Mouse (Mus musculus): ENCODE data around the gene Specc1. TPM values are rescaled to one million over a fixed set of nuclear protein-coding genes. Genes with fewer than 3 reads are reported as not detected.
A peak's percentile ranks its signal among the peaks of the same experiment; 100 is the strongest.

The Specc1 gene
- polyA plus RNA-seq, 1 experiment from 2014 or later, result 10.9 TPM

DNA sequence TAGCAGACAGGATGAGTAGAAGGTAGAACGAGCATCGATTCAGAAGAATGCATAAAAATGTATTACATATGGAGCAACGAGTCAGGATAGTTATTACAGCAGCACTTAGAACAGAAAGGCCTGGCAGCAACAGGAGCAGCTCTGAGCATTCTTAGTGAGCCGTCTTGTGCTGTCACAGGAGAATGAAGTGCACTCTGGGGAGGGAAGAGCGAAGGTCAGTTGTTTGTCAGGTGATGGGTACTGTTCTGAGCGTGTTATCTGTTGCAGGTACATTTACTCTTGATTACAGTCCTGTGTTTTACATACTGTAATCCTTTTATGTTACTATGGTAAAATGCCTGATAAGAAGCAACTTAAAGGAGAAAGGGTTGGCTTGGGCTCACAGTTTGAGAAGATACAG lies 224.2 kb downstream of the Specc1 start:
- 89% methylated on average over 6 of the region's 6 CpGs for WGBS
- H3K4me1 ChIP-seq (replicated peaks), result no peaks in the 10 kb centered on the region
- no peaks in the 10 kb centered on the region for H3K36me3 ChIP-seq
- no peak overlapping the region for H3K27ac ChIP-seq
- no peaks in the 10 kb centered on the region for H3K9me3 ChIP-seq
- H3K9ac ChIP-seq, result no peak overlapping the region
- H3K27me3 ChIP-seq (replicated peaks), result no peaks in the 10 kb centered on the region
- ATAC-seq, result peak; percentile 53; the same call in 1 of the 2 replicates
- no peak overlapping the region for H3K4me2 ChIP-seq (replicated peaks)
- H3K4me3 ChIP-seq (replicated peaks), result no peak overlapping the region

DNA sequence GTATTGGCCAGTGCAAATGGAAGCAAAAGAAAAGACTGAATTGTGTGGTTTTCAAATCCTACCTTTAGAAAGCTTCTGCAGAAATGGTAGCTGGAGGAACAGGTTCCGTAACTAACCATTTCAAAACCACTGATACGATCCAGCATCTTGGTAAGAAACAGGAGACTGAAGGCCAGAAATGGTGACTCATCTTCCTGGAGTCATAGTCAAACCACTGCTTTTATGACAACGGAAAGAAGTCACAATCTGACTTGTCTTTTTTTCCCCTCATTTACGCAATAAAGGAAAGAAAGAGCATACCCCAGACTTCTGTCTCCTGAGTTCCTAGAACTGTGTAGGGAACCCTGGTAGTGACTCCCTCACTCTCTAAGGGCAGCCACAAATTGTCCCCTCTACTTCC lies 228.3 kb downstream of the Specc1 start:
- no peaks in the 10 kb centered on the region for H3K36me3 ChIP-seq
- H3K4me3 ChIP-seq (replicated peaks), result no peak overlapping the region
- WGBS, result 81% methylated on average over 4 of the region's 4 CpGs
- H3K27ac ChIP-seq, result no peak overlapping the region
- ATAC-seq, result no peak
- H3K9me3 ChIP-seq, result no peaks in the 10 kb centered on the region
- H3K4me1 ChIP-seq (replicated peaks), result no peaks in the 10 kb centered on the region
- no peak overlapping the region for H3K9ac ChIP-seq
- H3K4me2 ChIP-seq (replicated peaks), result no peak overlapping the region
- no peaks in the 10 kb centered on the region for H3K27me3 ChIP-seq (replicated peaks)

DNA sequence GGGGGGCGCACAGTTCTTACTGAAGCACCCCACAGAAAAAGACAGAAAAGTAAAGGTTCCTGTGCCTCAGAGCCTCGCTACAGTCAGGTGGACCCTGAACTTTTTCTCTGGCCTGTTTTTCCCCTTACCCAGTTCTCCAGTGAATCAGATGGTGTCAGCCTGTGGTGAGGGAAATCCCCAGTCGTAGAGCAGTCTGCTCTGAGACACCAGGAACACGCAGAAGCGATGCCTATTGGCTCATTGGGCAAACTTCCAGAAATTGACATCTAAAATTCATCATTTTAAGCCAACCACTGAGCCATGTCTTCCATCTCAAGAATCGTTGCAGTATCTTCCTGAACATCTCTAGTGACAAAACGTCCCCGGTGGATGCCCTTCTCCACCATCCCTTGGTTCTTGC lies 230.5 kb downstream of the Specc1 start:
- ATAC-seq, result no peak
- Histone ChIP-seq H3K4me1 (replicated peaks) (no peaks in the 10 kb centered on the region), H3K27me3 (replicated peaks) (no peaks in the 10 kb centered on the region), H3K4me2 (replicated peaks) (no peak overlapping the region), H3K36me3 (no peaks in the 10 kb centered on the region), H3K9me3 (no peaks in the 10 kb centered on the region), H3K9ac (no peak overlapping the region), H3K4me3 (replicated peaks) (no peak overlapping the region), H3K27ac (no peak overlapping the region)
- WGBS, result 84% methylated on average over 8 of the region's 8 CpGs

DNA sequence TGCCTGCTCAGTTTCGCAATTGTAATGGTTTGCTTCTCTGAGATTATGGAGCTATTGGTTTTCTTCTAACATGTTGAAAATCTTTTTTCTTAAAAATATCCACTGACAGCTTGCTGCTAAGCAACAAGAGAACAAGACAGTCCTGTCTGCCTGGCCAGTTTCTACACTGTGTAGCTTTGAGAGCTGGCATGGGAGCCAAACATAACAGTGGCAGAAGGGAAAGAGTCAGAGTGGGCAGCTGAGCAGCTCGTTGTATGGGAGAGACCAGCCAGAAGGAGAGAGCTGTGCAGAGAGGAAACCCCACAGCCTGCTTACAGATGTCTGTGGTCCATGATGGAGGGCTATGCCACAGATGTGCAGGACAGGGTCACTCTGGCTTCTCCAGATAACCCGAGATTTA lies 235.5 kb downstream of the Specc1 start:
- H3K9me3 ChIP-seq, result no peaks in the 10 kb centered on the region
- H3K4me3 ChIP-seq (replicated peaks), result no peak overlapping the region
- no peak overlapping the region for H3K9ac ChIP-seq
- no peak overlapping the region for H3K27ac ChIP-seq
- no peaks in the 10 kb centered on the region for H3K36me3 ChIP-seq
- WGBS, result 80% methylated on average over 3 of the region's 3 CpGs
- H3K27me3 ChIP-seq (replicated peaks), result no peaks in the 10 kb centered on the region
- H3K4me2 ChIP-seq (replicated peaks), result no peak overlapping the region
- ATAC-seq, result no peak
- no peaks in the 10 kb centered on the region for H3K4me1 ChIP-seq (replicated peaks)

DNA sequence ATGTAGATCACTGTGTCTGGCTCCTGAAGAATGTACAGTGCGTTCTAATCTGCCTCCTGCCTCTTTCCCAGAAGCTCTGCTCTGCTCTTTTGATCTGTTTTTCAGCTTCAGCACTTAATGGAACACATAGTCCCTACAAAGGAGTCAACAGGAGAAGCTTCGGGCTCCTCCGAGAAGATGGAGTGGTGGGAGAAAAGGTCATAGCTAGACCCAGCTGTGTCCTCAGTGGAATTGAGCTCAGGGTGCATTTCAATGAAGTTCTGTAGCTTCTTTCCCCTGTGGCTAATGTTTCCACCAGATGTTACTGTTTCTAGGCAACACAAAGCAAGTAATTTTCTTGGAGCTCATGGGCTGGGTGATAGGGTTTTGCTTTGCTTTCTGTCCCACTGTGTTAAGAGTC lies 236.6 kb downstream of the Specc1 start:
- WGBS, result 87% methylated on average over 3 of the region's 3 CpGs
- no peaks in the 10 kb centered on the region for H3K4me1 ChIP-seq (replicated peaks)
- no peak for ATAC-seq

DNA sequence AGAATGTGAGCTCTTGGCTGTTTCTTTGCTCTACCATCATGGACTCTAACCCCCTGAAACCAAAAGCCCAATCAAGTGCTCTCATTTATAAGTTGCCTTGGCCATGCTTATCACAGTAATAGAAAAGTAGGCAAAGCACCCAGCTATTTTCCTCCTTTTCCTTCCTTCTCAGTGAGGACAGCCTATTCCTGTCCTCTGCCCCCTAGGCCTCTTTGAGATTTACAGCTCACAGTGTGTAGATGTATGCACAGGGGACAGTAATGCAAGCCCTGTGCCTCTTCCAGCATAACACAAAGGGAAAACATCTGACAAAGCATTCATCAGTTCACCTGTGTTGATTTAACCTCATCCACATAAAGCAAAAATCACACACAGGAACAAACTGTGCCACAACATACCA lies 237.7 kb downstream of the Specc1 start:
- H3K9me3 ChIP-seq, result no peaks in the 10 kb centered on the region
- ATAC-seq, result no peak
- no peaks in the 10 kb centered on the region for H3K4me1 ChIP-seq (replicated peaks)
- no peak overlapping the region for H3K27ac ChIP-seq
- no peak overlapping the region for H3K4me2 ChIP-seq (replicated peaks)
- H3K4me3 ChIP-seq (replicated peaks), result no peak overlapping the region
- H3K36me3 ChIP-seq, result no peaks in the 10 kb centered on the region
- no peaks in the 10 kb centered on the region for H3K27me3 ChIP-seq (replicated peaks)
- H3K9ac ChIP-seq, result no peak overlapping the region

More for the DNA sequence above, 236.6 kb downstream of the Specc1 start:
- Histone ChIP-seq H3K4me2 (replicated peaks) (no peak overlapping the region), H3K27ac (no peak overlapping the region), H3K4me3 (replicated peaks) (no peak overlapping the region), H3K9me3 (no peaks in the 10 kb centered on the region), H3K36me3 (no peaks in the 10 kb centered on the region), H3K27me3 (replicated peaks) (no peaks in the 10 kb centered on the region), H3K9ac (no peak overlapping the region)

DNA sequence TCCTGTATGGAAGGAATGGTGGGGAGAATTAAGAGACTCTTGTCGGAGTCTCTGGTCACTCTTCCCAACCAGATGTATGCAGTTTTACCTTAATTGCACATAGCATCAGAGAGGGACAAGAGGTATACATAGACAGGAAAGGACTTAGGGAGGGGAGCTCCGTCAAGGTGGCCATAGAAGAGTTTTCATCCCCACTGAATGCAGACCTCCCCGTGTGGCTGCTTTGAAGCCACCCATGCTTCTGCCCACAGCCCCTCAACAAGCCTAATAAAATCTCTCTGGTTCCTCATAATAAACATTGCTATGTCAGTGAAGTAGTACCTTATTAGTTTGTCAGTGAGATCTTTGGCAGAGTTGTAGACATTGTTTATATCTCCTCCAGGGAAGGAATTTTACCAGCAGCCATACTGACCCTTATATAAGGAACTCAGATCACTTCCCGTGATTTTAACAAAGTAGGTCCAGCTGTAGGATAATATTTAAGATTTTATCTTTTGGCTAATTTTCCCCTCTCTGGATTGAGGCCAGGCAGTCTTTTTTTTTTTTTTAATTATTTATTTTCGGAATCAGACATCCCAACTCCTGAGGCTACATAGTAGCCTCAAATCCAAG lies 244.4 kb downstream of the Specc1 start:
- 49% methylated on average over 5 of the region's 5 CpGs for WGBS
- ATAC-seq, result no peak

DNA sequence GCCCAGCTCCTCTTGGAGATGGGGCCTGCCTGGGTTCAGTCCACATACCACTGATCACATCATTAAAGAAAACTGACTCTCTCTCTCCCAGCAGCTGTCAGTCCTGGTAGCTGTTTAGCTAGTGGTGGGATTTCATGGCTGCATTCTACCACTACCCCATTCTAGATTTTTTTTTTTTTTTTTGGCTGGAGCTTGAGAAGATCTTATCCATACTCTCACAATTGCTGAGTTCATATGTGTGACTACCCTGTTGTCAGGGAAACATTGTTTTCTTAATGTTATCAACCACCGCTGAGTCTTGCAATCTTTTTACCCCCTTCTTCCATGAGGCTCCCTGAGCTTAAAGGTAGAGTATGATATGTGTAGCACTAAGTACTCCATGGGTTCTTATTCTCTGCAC lies 246.1 kb downstream of the Specc1 start:
- no peaks in the 10 kb centered on the region for H3K27me3 ChIP-seq (replicated peaks)
- no peak overlapping the region for H3K9ac ChIP-seq
- ATAC-seq, result no peak
- no peaks in the 10 kb centered on the region; the same call in 1 of the 2 replicates for H3K4me1 ChIP-seq (replicated peaks)
- H3K27ac ChIP-seq, result no peak overlapping the region
- H3K36me3 ChIP-seq, result no peaks in the 10 kb centered on the region
- no peak overlapping the region for H3K4me3 ChIP-seq (replicated peaks)
- H3K9me3 ChIP-seq, result no peaks in the 10 kb centered on the region
- 81% methylated on average over 1 of the region's 1 CpGs for WGBS
- H3K4me2 ChIP-seq (replicated peaks), result no peak overlapping the region

More for the DNA sequence above, 244.4 kb downstream of the Specc1 start:
- H3K9me3 ChIP-seq, result no peaks in the 10 kb centered on the region
- H3K4me2 ChIP-seq (replicated peaks), result no peak overlapping the region
- H3K27me3 ChIP-seq (replicated peaks), result no peaks in the 10 kb centered on the region
- no peaks in the 10 kb centered on the region; the same call in 1 of the 2 replicates for H3K4me1 ChIP-seq (replicated peaks)
- no peak overlapping the region for H3K4me3 ChIP-seq (replicated peaks)
- H3K36me3 ChIP-seq, result no peaks in the 10 kb centered on the region
- H3K27ac ChIP-seq, result no peak overlapping the region
- no peak overlapping the region for H3K9ac ChIP-seq

DNA sequence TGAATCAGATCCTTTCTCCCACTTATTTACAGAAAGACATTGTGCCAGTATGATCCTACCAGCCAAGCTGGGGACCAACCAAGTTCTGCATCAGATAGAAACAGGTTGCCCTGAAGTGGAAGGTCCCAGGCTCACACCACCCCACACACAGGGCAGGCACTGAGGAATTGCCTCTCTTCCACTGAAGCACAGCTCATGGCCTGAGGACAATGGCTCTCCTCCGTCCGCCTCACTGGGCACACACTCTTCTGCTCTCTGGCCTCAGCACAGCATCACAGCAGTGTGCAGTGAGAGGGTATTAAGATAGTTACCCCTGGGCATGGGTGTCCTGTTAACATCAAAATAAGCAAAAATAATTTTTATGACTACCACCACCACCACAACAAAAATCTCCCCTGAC lies 252.5 kb downstream of the Specc1 start:
- WGBS, result 94% methylated on average over 2 of the region's 2 CpGs
- Histone ChIP-seq H3K9ac (no peak overlapping the region), H3K27me3 (replicated peaks) (no peaks in the 10 kb centered on the region), H3K4me3 (replicated peaks) (no peak overlapping the region), H3K36me3 (no peaks in the 10 kb centered on the region), H3K4me1 (replicated peaks) (0 out of 2 replicates have a peak, but pooled peaks cover 2% of the 10 kb centered on the region), H3K4me2 (replicated peaks) (no peak overlapping the region), H3K9me3 (no peaks in the 10 kb centered on the region), H3K27ac (no peak overlapping the region)
- ATAC-seq, result no peak

DNA sequence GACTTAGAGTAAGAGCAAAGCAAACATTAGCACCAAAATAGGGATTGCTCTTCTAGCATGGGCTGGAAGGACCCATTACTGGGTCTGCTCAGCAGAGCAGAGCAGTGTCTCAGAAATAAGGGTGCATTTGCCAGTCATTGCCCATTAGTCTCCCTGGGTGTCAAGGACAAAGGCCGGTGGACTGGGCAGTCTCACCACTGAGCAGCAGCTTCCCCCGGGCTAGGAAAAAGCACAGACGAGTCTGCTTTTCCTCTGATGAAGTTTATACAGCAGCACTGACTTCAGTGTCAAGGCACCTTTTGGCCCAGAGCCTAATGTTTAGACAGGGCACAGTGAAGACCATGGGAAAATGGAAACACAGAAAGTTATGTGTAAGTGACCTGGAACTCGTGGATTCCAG lies 253.3 kb downstream of the Specc1 start:
- Histone ChIP-seq H3K4me3 (replicated peaks) (no peak overlapping the region), H3K4me1 (replicated peaks) (0 out of 2 replicates have a peak, but pooled peaks cover 2% of the 10 kb centered on the region), H3K9ac (no peak overlapping the region), H3K27ac (no peak overlapping the region), H3K4me2 (replicated peaks) (no peak overlapping the region), H3K36me3 (no peaks in the 10 kb centered on the region), H3K27me3 (replicated peaks) (no peaks in the 10 kb centered on the region), H3K9me3 (no peaks in the 10 kb centered on the region)
- WGBS, result 40% methylated on average over 4 of the region's 4 CpGs
- no peak for ATAC-seq

DNA sequence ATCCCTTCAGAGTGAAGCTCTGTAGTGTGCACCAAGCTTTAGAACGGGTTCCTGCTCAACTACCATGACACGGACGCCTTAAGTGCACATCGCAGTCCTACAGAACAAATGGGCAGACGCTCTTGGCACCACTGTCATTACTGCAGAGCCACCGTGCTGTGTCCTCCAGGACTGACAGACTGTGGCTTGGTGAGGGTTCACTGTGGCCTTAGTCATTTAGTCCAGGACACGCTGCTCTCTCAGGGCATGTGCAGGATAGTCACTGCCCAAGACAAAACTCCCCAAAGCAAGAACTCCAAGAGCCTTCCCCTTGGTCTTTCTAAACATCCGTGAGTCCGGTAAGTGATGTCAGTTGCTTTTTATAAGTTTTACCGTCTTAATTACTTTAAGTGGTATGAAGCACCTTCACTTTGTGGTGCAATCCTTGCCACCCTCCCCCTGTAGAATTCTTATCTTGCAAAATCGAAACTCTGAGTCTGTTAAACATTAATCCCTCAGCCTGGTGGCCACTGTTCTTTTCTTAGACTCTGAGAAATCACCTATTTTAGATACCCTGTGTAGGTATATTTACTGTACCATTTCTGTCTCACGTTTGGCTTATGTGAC lies 256.9 kb downstream of the Specc1 start:
- H3K4me3 ChIP-seq (replicated peaks), result no peak overlapping the region
- 0 out of 2 replicates have a peak, but pooled peaks cover 4% of the 10 kb centered on the region for H3K4me1 ChIP-seq (replicated peaks)
- no peaks in the 10 kb centered on the region for H3K36me3 ChIP-seq
- no peak overlapping the region for H3K9ac ChIP-seq
- H3K4me2 ChIP-seq (replicated peaks), result peak overlapping the region; percentile 28; the same call in 1 of the 2 replicates
- no peaks in the 10 kb centered on the region for H3K9me3 ChIP-seq
- peak overlapping the region; percentile 67; the same call in 1 of the 2 replicates for H3K27ac ChIP-seq
- no peaks in the 10 kb centered on the region for H3K27me3 ChIP-seq (replicated peaks)
- ATAC-seq, result peak; percentile 89
- WGBS, result 74% methylated on average over 12 of the region's 12 CpGs

DNA sequence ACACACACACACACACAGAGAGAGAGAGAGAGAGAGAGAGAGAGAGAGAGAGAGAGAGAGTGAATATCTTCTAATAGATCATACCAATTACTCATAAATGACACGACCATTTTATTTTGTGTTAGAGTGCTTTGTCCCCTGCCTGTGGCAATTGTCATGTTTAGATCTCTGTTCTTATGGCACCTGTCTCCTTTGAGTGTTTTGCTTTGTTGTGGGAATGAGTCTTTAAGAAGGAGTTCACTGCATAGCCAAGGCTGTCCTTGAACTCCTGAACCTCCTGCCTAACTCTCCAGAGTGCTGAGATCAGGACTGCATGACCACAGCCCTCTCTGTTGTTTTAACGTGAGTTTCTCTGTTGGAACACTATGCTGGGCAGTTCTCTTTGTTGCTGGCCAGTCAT lies 258.5 kb downstream of the Specc1 start:
- H3K9ac ChIP-seq, result no peak overlapping the region
- no peak overlapping the region for H3K27ac ChIP-seq
- H3K4me2 ChIP-seq (replicated peaks), result no peak overlapping the region
- no peak for ATAC-seq
- no peaks in the 10 kb centered on the region for H3K9me3 ChIP-seq
- 0 out of 2 replicates have a peak, but pooled peaks cover 4% of the 10 kb centered on the region for H3K4me1 ChIP-seq (replicated peaks)
- H3K27me3 ChIP-seq (replicated peaks), result no peaks in the 10 kb centered on the region
- no peak overlapping the region for H3K4me3 ChIP-seq (replicated peaks)
- H3K36me3 ChIP-seq, result no peaks in the 10 kb centered on the region
- WGBS, result 68% methylated on average over 2 of the region's 2 CpGs

DNA sequence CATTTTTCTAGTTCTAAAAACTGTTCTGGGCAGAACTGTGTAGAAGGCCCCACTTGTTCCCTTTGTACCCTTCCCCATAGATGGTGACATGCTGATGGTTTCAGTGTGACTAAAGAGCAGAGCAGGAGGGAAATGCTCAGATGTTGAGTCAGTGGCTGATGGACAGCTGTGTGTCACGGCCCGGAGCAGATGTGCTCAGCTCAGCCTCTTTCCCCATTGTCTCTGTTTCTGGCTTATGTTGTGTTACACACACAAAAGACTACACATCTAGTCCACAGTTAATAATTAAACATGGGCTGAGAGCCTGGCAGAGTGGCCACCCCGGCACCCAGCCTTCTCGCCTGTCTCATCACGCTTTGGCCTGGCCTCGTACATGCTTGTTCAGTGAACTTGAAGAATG lies 261.2 kb downstream of the Specc1 start:
- H3K27me3 ChIP-seq (replicated peaks), result no peaks in the 10 kb centered on the region
- WGBS, result 70% methylated on average over 6 of the region's 6 CpGs
- H3K9ac ChIP-seq, result no peak overlapping the region
- H3K4me2 ChIP-seq (replicated peaks), result no peak overlapping the region
- no peaks in the 10 kb centered on the region for H3K9me3 ChIP-seq
- H3K36me3 ChIP-seq, result no peaks in the 10 kb centered on the region
- H3K4me1 ChIP-seq (replicated peaks), result 0 out of 2 replicates have a peak, but pooled peaks cover 7% of the 10 kb centered on the region
- H3K27ac ChIP-seq, result no peak overlapping the region
- no peak overlapping the region for H3K4me3 ChIP-seq (replicated peaks)
- no peak for ATAC-seq

All from intestine, embryonic 15.5 days (tissue).